27 mouse cellular contexts compared by ENCODE assay signal in genomic region chrX:48274634-48275033, GRCm38 (mm10). TPM values are rescaled to one million over a fixed set of nuclear protein-coding genes. Genes with fewer than 3 reads are reported as not detected.
A peak's percentile ranks its signal among the peaks of the same experiment; 100 is the strongest.
DNase-seq lines count a peak whose midpoint lies in the region; ATAC-seq and TF ChIP-seq lines count a peak whose summit lies in the region.
"Had no signal": no experiment of that assay in that cellular context is flagged by ENCODE, and none has a peak within 500 bp of the region (broad histone marks: within the 10 kb centered on the region; RNA-seq: fewer than 3 reads in every experiment).

No protein-coding gene starts in this region.

- no peaks in the 10 kb centered on the region for H3K4me1 ChIP-seq in liver, postnatal 0 days (ENCODE audit: insufficient read depth)
- no peaks in the 10 kb centered on the region for H3K4me1 ChIP-seq in liver, embryonic 12.5 days
- no peaks in the 10 kb centered on the region for H3K4me1 ChIP-seq in bone marrow, adult 2 months (ENCODE audit: control insufficient read depth, insufficient read depth, low read length)
- H3K4me1 ChIP-seq in heart, embryonic 10.5 days = no peaks in the 10 kb centered on the region
- H3K4me1 ChIP-seq: forebrain, embryonic 10.5 days; forebrain, embryonic 13.5 days; heart, embryonic 12.5 days; heart, embryonic 15.5 days; hindbrain, embryonic 10.5 days had no signal

- 0 out of 2 replicates have a peak overlapping the region, but pooled peaks have one; percentile 51 for H3K27ac ChIP-seq in liver, postnatal 0 days (ENCODE audit: low read depth)
- no peak overlapping the region for H3K27ac ChIP-seq in liver, embryonic 12.5 days
- H3K27ac ChIP-seq in bone marrow, adult 2 months (ENCODE audit: control insufficient read depth, insufficient read depth, low read depth, low read length, poor library complexity) = peak overlapping the region; percentile 87
- H3K27ac ChIP-seq in macrophage = peak overlapping the region; percentile 34
- H3K27ac ChIP-seq in heart, embryonic 10.5 days = no peak overlapping the region
- H3K27ac ChIP-seq: forebrain, embryonic 10.5 days; forebrain, embryonic 13.5 days; heart, embryonic 15.5 days; hindbrain, embryonic 10.5 days; hindbrain, embryonic 14.5 days; hindbrain, postnatal 0 days had no signal

- no peak for TF ChIP-seq EP300 in liver, postnatal 0 days (IDR thresholded peaks at IDR 0.05; ENCODE audit: low read depth)

- H3K9ac ChIP-seq in liver, postnatal 0 days (replicated peaks) = no peak overlapping the region
- no peak overlapping the region for H3K9ac ChIP-seq in liver, embryonic 12.5 days
- H3K9ac ChIP-seq: forebrain, embryonic 13.5 days; heart, embryonic 12.5 days; heart, embryonic 15.5 days; hindbrain, embryonic 14.5 days had no signal

- no peaks in the 10 kb centered on the region for H3K9me3 ChIP-seq in liver, postnatal 0 days (ENCODE audit: low read length)
- no peaks in the 10 kb centered on the region for H3K9me3 ChIP-seq in liver, embryonic 12.5 days (replicated peaks)
- H3K9me3 ChIP-seq in heart, embryonic 10.5 days = no peaks in the 10 kb centered on the region
- H3K9me3 ChIP-seq: forebrain, embryonic 10.5 days; forebrain, embryonic 13.5 days; heart, embryonic 12.5 days; heart, embryonic 15.5 days; hindbrain, embryonic 10.5 days had no signal

- TF ChIP-seq POLR2A in bone marrow, adult 2 months (IDR thresholded peaks at IDR 0.05; ENCODE audit: borderline replicate concordance, control insufficient read depth, low read depth, low read length) = no peak

- H3K4me2 ChIP-seq in liver, postnatal 0 days (ENCODE audit: low read depth, low read length) = no peak overlapping the region
- H3K4me2 ChIP-seq in liver, embryonic 12.5 days = no peak overlapping the region
- H3K4me2 ChIP-seq: forebrain, embryonic 13.5 days; heart, embryonic 12.5 days; heart, embryonic 15.5 days; hindbrain, embryonic 14.5 days had no signal

- 76% methylated on average over 10 of the region's 10 CpGs for WGBS in liver, postnatal 0 days (ENCODE audit: insufficient replicate concordance)
- WGBS in liver, embryonic 12.5 days (ENCODE audit: insufficient replicate concordance) = 79% methylated on average over 10 of the region's 10 CpGs
- 58% methylated on average over 10 of the region's 10 CpGs for WGBS in bone marrow, adult 2 months
- WGBS in macrophage (ENCODE audit: missing documents) = 61% methylated on average over 10 of the region's 10 CpGs
- 85% methylated on average over 10 of the region's 10 CpGs for WGBS in heart, embryonic 10.5 days

- DNase-seq in liver, postnatal 0 days = no peak
- no peak for DNase-seq in urinary bladder, postnatal 14 days (ENCODE audit: low spot score)
- DNase-seq in left cerebral cortex, adult 9 months (ENCODE audit: low spot score in 2 of 2) = no peak
- DNase-seq in heart, embryonic 10.5 days (ENCODE audit: low spot score) = no peak
- DNase-seq: adrenal gland, adult 2 months; adrenal gland, postnatal 14 days; cerebellum, adult 18-20 months; cerebellum, adult 9-10 months; cerebellum, postnatal 14 days; gastrocnemius, postnatal 10 days; gastrocnemius, postnatal 36 days; heart, adult 11 months; heart, postnatal 10 days; heart, postnatal 36 days had no signal

- TF ChIP-seq CTCF in liver, postnatal 0 days (IDR thresholded peaks at IDR 0.05; ENCODE audit: low read depth) = no peak
- no peak for TF ChIP-seq CTCF in bone marrow, adult 2 months (IDR thresholded peaks at IDR 0.05; ENCODE audit: control insufficient read depth, insufficient read depth, low read length)

- no peak overlapping the region for H3K4me3 ChIP-seq in liver, postnatal 0 days (ENCODE audit: low read depth, low read length)
- H3K4me3 ChIP-seq in liver, embryonic 12.5 days = no peak overlapping the region
- H3K4me3 ChIP-seq in bone marrow, adult 2 months (replicated peaks; ENCODE audit: control insufficient read depth, low read depth, low read length) = peak overlapping the region; percentile 65
- no peak overlapping the region for H3K4me3 ChIP-seq in macrophage (ENCODE audit: inconsistent target)
- no peak overlapping the region for H3K4me3 ChIP-seq in heart, embryonic 10.5 days
- H3K4me3 ChIP-seq: forebrain, embryonic 10.5 days; forebrain, embryonic 13.5 days; heart, embryonic 12.5 days; heart, embryonic 15.5 days; hindbrain, embryonic 10.5 days had no signal

- ATAC-seq in liver, postnatal 0 days = no peak
- no peak for ATAC-seq in liver, embryonic 12.5 days
- ATAC-seq in monocyte, adult 5-6 weeks (replicated peaks; ENCODE audit: insufficient number of reproducible peaks, low FRiP score, low TSS enrichment, poor library complexity, severe bottlenecking) = peak; percentile 61
- ATAC-seq: CD4-positive, CD25-positive, alpha-beta regulatory T cell, adult 4 months; forebrain, embryonic 13.5 days; forebrain, embryonic 16.5 days; hindbrain, postnatal 0 days had no signal

- H3K27me3 ChIP-seq in liver, postnatal 0 days (ENCODE audit: insufficient read depth, low read length) = no peaks in the 10 kb centered on the region
- no peaks in the 10 kb centered on the region for H3K27me3 ChIP-seq in liver, embryonic 12.5 days (replicated peaks)
- no peaks in the 10 kb centered on the region for H3K27me3 ChIP-seq in heart, embryonic 10.5 days (ENCODE audit: insufficient read depth, poor library complexity, severe bottlenecking)
- H3K27me3 ChIP-seq: forebrain, embryonic 13.5 days; heart, embryonic 12.5 days; heart, embryonic 15.5 days had no signal

- no peaks in the 10 kb centered on the region for H3K79me2 ChIP-seq in macrophage (ENCODE audit: inconsistent target)

- peaks cover 8% of the 10 kb centered on the region; the same call in 1 of the 2 replicates for H3K36me3 ChIP-seq in liver, postnatal 0 days (replicated peaks; ENCODE audit: insufficient read depth, low read length)
- peaks cover 61% of the 10 kb centered on the region for H3K36me3 ChIP-seq in liver, embryonic 12.5 days
- no peaks in the 10 kb centered on the region for H3K36me3 ChIP-seq in macrophage (ENCODE audit: inconsistent target)
- peaks cover 15% of the 10 kb centered on the region; the same call in 1 of the 2 replicates for H3K36me3 ChIP-seq in heart, embryonic 10.5 days
- H3K36me3 ChIP-seq: heart, embryonic 15.5 days had no signal

RNA-seq across cellular contexts. Expression of gene Utp14a, which starts 18.0 kb away (rescaled TPM):
- polyA plus RNA-seq in liver, postnatal 0 days (2015; fragmentation: Nextera tagmentation; extraction: Ambion mirVana) = 7.9 and 8.1 TPM in 2 replicates
- 19.3 and 22.5 TPM in 2 replicates for polyA plus RNA-seq in liver, embryonic 12.5 days (2016; fragmentation: Nextera tagmentation; extraction: Ambion mirVana)
- polyA plus RNA-seq in bone marrow, adult 2 months (2011; ENCODE audit: insufficient read depth, insufficient read length, low replicate concordance, missing spikeins) = 20.2 and 29.7 TPM in 2 replicates
- 10 to 100 TPM; 18.2 to 69.9 (median 55.7) TPM for total RNA-seq in macrophage (2018; cell fraction: chromatin; rRNA removed)
- 10 to 100 TPM; 17.7 to 36.8 (median 28.4) TPM for total RNA-seq in macrophage (2018; cell fraction: cytosol; rRNA removed)
- total RNA-seq in macrophage (2018; cell fraction: nucleus; rRNA removed) = 10 to 100 TPM; 19.7 to 75.5 (median 42.4) TPM
- polyA plus RNA-seq in macrophage (2018) = 28.6 to 42.0 TPM (median 33.0 TPM) in 3 replicates
- 37.3 to 41.0 TPM (median 40.2 TPM) in 3 replicates for total RNA-seq in monocyte, adult 5-6 weeks (2017)
- polyA plus RNA-seq in heart, embryonic 10.5 days (2016; fragmentation: Nextera tagmentation; extraction: Ambion mirVana) = 11.5 and 16.5 TPM in 2 replicates

Comparison
In these comparisons a context has a peak if more than half of its experiments do, and no peak if none do; other contexts are left out.
1. H3K27ac ChIP-seq: peak in liver, postnatal 0 days (single experiment), bone marrow, adult 2 months (single experiment) and macrophage (single experiment); none in liver, embryonic 12.5 days (single experiment) and heart, embryonic 10.5 days (single experiment).